Mouse (Mus musculus): Measurements from ENCODE around the gene 5430419D17Rik.

The 5430419D17Rik gene

GRCm38 (mm10) chr7:131318340-131318739 lies 144.1 kb downstream of the 5430419D17Rik start:
- DNase-seq, result no peak

DNA sequence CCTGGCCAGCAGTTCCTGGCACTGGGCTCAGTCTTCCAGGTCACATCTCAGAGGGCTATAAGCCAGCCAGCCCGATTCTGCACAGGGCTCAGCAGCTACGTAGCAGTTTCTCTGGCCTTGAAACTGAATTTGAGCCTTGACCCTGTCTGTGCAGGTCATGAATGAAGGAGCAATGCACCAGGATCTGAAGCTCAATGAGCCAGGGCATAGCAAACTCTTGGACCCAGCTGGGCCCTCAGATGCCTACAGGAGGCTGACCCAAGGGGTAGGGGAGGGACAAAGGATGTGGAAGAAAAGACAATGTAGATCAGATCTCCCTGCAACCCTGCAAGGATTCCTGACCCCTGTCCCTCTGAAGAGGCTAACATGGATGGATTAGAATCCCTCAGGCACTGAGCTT lies 148.0 kb downstream of the 5430419D17Rik start, which contains the start of gene Cuzd1:
Gene Cuzd1, minus strand, starts transcription at position 101 of the 400 bp plus-strand sequence.
- DNase-seq, result no peak

DNA sequence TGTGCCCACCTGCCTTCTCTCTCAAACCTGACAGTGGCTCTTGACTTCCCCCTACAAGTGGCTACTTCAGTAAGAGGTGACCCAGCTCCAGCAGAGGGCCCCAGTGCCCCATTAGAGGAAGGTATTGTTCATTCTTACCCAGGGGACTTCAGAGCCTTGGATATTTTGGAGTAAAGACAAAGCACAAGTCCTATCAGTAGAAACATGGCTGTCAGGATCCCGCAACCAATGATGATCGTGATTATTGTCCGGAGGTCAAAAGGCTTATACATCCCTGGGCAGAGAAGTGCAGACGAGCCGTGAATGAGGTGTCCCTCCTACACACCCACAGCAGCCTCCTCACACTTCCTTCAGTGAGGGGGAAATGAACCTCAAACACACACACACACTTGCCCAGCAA lies 152.9 kb downstream of the 5430419D17Rik start:
- no peak for DNase-seq

GRCm38 (mm10) chr7:131329416-131329815 lies 155.2 kb downstream of the 5430419D17Rik start, which contains the start of gene Fam24b:
TSS of gene Fam24b (minus strand) at chr7:131329516.
- DNase-seq, result no peak

DNA sequence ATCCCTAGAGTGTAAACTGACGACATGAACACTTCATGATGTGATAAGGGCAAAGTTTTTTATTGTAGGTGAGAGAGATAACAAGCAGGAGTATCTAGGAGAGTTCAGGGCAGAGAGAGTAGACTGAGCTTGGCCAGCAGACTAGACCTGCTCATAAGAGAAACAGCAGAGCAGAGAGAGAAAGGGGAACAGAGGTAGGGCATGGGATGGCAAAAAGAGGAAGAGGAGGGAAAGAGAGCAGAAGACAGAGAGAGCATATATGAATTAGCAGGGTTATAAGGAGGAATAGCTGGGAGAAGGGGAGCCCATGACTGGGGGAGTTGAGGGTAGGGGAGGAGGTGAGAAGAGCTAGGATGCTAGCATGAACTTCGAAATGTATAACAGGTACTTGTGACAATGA lies 157.5 kb downstream of the 5430419D17Rik start:
- no peak for DNase-seq

DNA sequence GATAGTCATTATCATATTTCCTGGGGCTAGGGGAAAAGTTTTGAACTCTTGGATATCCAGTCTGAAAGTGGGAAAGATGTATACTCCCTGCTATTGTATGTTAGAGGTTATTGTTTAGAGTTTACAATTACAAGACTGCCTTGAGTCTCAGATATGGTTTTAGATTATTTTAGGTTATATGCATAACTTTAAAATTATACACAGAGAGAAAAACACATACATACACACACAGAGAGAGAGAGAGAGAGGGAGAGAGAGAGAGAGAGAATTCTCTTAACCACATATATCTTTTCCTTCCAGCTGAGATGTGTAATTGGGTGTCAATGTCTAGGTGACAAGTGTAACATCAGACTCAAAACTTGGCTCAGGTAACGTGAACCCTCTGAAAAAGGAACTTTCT lies 159.4 kb downstream of the 5430419D17Rik start, which contains the start of gene Fam24a:
Gene Fam24a, plus strand, starts transcription at position 301 of the 400 bp plus-strand sequence.
- no peak for DNase-seq

DNA sequence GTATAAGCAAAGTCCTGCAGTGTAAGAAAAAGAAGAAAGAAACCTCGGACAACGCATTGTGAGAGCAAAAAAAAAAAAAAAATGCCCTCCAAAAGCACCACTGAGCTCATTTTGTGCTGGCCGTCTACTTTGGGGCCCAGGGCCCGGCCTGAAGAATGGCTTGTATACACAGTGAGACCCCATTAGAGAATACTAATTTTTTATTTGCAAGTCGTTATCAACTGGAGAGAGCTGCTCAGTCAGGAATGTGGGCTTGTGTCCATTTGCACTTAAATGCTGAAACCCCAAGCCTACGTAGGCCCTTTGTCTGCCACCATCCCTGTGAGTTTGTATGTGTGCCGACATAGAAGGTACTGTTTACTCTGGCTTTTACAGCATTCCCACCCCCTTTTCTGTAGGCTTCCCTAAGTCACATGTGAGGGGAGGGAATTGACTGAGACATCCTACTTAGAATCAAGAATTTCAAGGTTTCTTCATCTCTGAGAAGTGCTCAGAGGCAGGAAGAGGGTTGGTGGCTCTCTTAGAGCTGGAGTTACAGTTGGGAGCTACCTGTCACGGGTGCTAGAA lies 163.4 kb downstream of the 5430419D17Rik start:
- DNase-seq, result no peak

- no peak for DNase-seq
Measured at GRCm38 (mm10) chr7:131345856-131346541, 171.8 kb downstream of the 5430419D17Rik start.
